Mouse (Mus musculus) c-Kit-positive CD71-negative TER-119-negative erythroid progenitor cells, embryonic 14.5 days (primary cell): ENCODE data around the gene Tcf7.

ENCODE experiments used
- DNase-seq: peaks from one replicate; pipeline ENCODE4 v3.0.0-alpha.2; 2013; ENCODE audit warnings: low read depth

The Tcf7 gene

DNA sequence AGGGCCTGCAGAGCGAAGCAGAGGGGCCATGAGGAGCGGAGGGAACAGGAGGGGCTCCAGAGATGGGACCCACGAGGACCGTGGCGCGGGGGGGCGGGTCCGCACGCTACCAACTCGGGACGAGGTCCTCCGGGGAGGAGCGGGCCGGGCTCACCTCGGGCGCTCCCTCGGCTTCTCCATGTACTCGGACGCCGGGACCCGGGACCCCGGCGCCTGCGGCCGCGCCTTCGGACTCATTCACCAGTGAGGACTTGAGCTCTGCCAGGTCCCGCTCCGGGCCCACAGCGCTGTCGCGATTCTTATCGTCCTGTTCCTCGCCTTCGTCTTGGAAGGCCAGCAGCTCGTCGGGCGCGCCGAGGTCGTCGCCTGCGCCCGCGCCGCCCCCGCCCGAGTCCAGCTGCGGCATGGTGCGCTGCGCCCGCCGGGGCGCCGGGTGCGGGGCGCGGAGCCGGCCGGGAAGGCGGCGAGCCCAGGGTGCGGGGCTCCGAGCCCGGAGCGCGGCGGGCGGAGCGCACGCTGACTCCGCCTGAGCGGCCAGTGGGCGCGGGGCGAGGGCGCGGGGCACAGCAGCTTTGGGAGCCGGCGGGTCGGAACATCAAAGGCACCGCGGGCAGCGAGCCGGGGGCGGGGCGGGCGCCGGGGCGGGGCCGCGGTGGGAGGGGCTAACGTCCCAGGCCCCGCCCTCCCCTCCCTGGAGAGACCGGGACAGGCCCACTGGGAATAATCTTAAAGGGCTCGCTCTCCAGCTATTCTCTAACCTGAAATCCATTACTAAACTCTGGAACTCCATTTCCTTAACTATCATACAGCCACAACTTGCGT is at the start of gene Tcf7:
Gene Tcf7, minus strand, starts transcription at position 241 of the 822 bp plus-strand sequence.
- DNase-seq: no peak

DNA sequence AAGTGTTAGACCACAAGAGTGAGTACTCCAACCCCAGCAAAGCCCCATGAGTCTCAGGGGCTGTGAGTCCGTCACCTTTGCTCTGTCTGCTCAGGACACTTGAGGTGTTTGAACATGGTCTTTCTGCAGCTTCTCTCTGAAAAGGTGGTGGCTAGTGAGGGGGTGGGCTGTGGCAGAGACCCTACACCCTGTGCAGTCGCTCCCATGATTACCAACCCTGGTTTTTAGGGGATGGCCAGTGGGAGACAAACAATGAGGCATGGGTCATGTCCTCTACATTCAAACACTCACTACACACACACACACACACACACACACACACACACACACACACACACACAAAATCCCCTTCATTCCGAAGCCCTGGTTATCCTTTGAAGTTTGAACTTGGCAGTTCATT is 44.5 kb upstream of the Tcf7 start:
- no peak for DNase-seq

DNA sequence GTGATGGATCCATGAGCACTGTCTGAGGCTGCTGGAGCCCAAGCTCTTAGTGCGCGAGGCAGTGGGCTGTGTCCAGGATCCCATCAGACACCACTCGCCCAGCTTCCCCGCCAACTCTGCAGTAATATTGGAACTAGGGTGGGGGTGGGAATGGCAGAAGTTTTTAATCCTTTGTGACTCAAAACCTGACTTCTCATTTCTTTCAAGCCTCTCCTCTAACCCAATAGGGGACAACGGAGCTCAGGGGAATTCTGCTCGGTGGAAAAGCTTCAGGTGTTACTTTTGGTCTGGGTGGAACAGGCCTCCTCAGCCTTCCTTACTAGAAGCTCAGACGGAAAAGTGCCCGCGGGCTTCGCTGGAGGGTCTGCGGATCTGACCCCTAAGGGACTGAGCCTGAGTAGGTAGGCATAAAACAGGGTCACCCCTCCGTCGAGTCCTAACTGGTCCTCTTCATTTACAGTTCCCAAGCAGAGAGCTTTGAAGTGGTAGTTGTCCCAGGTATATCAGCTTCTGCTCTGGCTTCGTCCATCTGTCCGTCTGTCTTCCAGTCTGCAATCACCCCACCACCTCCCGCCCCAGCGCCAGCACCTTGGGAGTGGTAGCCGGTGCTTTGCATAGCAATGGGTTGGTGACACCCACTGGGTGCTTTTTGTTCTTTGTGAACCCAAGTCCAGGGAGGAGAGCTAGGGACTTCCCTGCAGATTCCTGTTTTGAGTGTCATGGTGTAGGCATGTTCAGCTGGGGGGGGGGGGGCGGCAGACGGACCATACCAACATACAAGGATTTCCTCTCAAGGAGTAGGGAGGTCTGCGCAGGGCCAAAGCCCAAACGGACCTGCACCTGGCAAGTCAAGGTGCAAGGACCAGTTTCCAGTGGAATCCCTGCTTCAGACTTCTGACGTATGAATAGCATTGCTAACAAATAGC is 41.9 kb upstream of the Tcf7 start:
- no peak for DNase-seq

DNA sequence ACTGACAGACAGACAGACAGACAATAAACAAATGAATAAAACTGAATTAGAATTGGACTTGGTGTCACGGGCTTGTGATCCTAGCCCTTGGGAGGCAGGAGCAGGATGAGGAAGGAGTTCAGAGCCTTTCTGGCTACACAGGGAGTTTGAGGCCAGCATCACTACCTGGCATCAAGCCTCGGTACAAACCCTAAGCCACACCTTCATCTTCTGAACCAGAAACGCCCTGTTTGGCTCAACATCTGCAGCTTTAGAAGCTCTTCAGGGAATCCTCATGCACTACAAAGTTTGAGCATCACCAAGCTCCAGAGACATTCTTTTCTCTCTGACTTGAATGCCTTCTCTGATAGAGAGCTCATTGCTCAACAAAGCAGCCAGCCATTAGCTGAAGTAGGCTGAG is 38.7 kb upstream of the Tcf7 start:
- DNase-seq: no peak

DNA sequence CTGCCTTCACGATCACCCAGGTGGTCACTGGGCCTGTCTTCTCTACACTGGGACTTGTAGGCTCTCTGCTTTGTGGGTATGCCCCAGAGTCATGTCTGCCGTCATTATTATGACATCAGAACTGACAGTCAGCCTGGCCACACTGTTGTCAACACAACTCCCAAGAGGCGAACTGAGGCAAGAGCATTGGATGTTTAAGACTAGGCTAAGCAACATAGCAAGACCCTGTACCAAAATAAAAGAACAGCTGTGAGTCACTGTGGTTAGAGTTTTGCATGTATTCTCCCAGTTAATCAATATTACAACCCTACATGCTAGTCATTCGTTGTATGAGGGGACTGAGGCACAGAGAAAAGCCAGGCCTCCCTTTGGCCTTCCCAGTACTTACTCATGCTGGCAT is 37.7 kb upstream of the Tcf7 start:
- no peak for DNase-seq

DNA sequence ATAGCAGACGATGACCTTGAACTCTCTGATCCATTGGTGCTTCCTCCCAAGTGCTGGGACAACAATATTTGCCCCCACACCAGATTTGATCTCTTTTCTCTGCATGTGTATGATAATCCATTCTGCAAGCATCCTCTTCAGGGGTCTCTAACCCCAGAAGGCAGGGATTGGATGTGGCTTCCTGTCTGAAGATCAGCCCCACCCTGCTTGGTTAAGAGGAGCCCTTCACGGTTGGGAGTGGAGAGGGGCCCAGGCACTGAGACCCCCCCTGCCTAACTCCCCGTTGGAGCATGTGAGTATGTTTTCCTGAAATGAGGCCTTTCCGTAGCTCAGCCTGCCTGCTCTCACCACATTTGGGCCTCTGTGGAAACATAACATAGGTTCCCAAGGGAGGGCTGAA is 36.9 kb upstream of the Tcf7 start:
- DNase-seq: no peak

DNA sequence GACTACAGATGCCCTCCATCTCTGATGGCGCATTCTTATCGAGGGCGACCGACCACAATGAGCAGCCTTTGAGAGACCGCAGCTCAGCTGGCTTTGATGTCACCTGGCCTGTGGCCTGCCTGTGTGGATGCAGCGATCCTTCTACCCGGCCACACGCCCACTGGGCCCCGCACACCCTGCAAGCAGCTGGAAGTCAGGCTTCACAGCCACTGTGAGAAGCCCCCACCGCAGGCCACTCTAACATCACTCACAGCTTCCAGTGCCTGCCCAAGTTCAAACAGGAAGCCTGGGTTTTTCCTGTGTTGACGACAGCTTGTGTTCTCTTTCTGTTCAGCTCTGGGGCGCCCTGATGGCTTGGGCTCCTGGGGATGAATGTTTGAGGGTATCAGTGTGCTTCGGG is 35.6 kb upstream of the Tcf7 start:
- DNase-seq: no peak

DNA sequence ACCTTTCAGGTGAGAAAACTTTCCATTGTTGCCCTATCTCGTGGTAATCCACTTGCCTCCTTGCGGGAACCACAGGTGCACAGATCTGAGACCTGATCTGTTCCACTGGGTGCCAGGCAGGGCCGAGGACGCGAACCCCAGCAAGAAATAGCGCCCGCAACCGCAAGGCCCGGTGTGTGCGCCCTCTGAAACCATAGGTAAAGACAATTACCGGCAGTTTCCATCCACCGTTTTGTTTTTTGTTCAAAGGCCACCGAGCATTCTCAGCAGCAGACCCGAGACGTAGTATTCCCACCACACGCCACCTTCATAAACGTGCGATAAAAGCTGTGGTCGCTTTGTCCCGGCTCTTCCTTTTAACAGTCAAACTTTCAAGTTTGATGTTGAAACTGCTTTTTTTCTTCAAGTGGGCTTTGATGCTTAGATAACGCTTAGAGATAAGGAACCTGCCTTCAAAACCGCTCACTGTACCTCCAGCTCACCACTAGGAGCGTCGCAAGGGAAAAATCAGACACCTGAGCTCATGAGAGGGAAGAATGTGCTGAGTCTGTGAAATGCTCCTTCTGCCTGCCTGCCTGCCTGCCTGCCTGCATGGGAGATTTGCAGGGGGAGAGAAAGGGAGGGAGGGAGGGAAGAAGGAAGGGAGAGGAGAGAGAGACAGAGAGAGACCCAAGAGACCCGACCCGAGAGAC is 31.4 kb upstream of the Tcf7 start:
- no peak for DNase-seq

DNA sequence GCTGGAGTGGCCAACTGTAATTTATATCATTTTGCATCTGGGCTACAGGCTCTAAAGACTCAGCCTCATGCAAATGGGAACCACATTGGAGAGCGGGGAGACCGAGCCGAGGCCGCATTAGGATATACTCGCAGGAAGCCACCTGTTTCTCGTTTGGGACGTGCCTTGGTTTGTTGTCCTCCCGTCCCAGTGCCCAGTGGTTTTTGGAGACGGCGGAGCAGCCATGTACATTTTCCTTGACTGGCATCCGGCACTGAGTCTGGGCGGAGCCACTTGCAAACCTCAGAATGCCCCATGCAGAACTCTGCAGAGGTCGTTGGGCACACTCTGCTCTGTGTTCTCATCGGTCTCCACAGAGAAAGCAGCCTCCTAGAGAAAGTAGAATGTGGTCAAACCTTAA is 27.9 kb upstream of the Tcf7 start:
- no peak for DNase-seq

DNA sequence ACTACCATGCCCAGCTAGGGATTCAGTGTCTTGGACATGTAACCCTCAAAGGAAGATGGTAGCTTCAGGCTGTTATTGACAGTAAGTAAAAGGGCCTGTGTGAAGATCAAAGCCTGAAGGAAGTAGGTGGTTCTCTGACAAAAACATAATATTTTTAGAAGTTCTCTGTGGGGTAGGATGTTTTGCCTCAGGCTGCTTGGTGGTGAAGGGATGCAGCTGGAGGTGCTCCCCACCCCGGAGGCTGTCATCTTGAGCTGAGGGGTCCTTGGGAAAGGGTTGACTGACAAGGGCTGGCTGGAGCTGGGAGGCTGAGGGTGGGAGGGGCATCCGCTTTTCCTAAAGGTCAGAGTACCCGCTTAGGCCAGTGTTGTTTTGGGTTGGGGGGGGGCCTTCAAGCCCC is 26.7 kb upstream of the Tcf7 start:
- no peak for DNase-seq

DNA sequence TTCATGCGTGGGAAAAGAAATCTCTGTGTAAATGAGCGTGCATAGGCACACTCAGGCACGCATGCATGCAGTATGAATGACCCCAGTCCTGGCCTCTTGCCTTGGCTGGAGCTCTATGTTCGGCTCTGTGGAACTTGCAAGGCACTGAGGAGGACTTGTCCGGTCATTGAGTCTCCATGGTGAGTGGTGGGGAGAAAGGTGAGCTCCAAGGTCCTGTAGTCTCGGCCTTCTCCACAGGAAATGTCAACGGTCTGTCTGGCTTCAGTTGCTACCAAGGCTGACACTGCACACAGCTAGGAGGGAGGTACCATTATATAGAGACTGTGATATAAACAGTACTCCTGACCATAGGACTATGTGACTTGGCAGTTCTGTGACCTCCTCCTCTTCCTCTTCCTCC is 23.6 kb upstream of the Tcf7 start:
- no peak for DNase-seq

DNA sequence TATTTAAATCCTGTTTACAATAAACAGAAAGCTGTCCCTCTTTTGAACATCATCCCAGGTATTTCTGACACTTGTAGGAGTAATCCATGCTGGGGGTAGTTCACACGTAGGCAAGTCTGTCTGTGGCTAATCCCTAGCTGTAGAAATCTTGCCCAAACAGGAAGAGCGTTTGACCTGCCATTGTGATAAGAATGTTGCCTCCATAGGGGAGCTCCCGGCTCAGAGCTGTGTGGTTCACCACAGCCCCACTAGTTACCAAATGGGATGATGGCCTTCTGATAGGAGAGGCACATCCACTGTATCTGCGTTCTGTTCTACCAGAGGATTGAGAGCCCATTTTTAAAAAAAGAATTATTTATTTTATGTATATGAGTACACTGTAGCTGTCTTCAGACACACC is 22.5 kb upstream of the Tcf7 start:
- no peak for DNase-seq

DNA sequence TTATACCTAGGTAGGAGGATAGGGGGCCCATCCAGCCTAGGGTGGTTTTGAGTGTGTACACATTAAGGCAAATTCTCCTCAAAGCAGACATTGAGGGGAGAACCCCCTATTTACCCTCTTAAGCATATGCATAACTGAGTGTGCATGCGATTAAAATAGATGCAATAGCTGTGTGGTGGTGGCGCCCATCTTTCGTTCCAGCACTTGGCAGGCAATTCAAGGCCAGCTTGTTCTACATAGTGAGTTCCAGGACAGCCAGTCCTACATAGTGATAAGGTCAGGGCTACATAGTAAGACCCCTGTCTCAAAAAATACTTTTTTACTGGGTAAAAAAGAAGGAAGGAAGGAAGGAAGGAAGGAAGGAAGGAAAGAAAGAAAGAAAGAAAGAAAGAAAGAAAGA is 19.9 kb upstream of the Tcf7 start:
- no peak for DNase-seq

DNA sequence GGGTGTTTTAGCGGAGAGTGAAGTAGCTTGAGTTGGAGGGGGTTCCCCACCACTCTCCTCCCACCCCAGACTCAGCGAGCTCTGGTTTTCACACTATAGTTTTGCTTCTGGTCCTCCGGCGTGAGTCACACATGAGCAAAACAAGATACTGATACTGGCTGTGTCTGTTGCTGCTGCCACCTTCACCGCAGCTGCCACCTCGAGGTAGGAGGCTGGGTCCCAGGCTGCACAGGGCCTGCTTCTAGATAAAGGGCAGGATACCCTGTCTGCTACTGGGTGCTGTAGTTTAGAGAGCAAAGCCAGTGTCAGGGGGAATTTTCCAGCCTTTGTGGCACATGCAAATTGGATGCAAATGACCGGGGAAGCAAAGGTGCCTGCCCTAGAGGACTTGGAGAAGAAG is 16.9 kb upstream of the Tcf7 start:
- DNase-seq: no peak

DNA sequence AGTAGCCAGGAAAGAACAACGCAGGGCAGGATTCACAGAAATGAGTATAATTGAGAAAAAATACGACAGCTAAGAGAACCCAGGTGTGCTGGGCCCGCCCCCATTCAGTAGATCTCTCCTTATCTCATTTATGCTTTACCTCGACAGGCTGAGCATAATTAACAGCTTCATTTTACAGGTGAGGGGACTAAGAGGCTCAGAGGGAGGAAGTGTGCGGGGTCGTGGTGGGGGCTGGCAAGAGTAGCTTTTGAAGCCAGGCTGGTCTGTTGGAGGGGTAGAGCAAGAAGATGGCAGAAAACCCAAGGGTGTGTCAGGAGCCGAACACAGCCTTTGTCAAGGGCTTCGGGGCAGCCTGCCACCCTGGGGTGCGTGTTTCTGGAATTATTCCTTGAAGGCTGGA is 16.1 kb upstream of the Tcf7 start:
- DNase-seq: no peak

DNA sequence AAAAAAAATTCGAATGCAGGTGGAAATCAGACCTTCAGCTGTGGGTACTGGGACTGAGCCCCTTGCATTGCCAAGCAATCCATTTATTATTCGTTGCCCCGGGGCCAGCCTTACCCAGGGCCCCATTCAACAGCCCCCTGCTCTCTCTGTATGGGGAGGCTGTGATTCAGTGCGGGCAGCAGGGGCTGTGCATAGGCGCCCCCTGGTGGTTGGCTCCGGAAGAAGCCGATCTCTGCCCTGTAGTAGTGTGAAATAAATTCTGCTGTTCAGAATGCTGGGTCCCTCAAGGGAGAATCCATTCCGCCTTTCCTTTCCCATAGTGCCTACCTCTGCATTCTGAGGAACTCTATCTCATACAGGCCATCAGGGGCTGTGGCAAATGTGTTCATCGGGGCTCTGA is 14.5 kb upstream of the Tcf7 start:
- peak; percentile 44 for DNase-seq

DNA sequence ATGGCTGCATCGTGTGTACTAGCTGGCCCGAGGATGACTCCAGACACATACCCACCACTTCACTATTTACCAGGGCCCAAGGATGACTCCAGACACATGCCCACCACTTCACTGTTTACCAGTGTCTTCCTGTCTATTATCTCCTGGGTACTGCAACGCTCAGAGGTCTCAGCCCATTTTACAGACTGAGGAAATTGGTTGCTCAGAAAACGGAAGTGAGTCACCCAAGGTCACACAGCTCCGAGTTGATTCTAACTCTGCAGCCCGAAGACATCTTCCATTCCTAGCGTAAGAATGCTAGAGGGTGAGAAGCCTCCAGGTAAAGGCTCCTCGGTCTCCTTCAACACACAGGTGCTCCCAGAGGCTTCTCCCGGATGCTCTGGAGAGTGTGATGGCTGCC is 11.3 kb upstream of the Tcf7 start:
- no peak for DNase-seq

DNA sequence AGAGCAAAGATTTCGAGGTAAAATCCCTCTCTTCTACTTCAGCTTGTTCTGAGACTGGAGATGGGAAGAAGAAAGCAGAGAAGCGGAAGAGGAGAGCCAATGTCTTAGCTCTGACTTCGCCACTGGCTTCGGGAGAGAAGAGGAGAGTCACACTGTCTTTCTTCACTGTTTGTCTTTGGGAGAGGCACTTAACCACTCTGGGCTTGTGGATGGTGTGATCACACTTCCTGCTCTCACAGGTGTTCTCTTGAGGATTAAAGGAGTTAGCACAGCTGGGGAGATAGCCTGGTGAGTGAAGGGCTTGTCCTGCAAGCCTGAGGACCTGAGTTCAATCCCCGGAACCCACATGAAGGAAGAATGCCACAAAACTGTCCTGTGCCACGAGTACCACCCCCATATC is 10.1 kb upstream of the Tcf7 start:
- no peak for DNase-seq

DNA sequence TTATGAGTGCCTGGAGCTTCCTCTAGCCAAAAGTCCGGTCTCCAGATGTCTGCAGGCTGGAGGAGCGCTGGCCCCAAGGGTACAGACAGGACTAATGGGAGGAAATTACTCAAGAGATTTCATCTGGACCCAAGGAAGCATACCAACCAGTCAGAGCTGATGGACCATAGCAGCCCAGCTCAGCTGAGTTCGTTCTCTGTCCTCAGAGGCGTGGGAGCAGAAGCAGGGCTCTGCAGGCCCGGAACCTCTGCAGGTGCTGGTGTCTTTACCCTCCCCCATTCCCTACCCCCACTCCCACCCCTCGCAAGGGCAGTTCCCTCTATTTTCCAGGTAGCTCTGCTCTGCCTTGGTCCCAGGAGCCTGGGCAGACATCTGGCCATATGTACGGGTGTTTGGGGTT is 9.5 kb upstream of the Tcf7 start:
- no peak for DNase-seq

DNA sequence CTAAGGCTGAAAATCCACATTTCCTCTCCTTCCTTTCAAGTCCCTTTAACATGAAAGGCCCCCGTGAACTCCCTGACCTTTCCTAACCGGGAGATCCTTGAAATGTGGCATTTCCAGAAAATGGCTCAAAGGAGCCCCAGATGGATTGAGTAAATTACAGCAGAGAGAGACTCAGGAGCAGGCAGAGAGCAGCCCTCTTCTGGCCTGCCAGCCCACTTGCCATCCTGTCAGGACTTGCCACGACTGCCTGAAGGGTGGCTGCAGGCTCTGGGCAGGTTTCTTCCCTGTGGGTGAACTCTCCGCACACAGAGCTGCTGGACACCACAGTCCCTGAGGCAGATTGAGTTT is 4.1 kb upstream of the Tcf7 start:
- no peak for DNase-seq

DNA sequence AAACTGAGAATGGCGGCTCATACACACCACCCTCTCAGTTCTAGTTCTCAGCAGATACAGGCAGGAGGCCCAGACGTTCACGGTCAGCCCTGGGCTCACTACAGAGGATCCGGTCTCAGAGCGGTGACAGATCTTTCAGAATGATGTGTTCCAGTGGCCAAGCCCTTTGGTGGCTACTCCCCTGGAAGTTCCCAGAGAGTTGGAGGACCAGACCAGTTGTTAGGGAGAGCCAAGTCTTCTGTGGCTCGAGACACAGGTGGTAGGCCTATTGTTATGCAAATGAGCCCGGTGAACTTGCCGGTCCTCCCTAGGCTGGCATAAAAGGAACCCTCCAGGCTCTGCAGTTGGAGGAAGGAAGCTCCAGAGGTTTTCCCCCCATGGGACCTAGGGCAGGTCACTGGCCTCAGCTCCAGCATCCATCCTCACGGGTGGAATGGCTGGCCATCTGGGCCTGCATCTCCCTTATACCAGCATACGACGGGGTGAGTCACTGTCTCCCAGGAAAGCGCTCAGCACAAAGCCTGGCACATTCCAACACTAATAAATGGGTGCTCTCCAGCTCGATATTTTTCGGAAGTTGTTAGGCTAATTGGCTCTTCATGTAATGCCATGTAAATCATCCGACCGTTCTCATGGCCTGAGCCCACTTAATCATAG is 3.6 kb upstream of the Tcf7 start:
- no peak for DNase-seq
